Mouse (Mus musculus): ENCODE measurements around the gene Col18a1.

The Col18a1 gene

DNA sequence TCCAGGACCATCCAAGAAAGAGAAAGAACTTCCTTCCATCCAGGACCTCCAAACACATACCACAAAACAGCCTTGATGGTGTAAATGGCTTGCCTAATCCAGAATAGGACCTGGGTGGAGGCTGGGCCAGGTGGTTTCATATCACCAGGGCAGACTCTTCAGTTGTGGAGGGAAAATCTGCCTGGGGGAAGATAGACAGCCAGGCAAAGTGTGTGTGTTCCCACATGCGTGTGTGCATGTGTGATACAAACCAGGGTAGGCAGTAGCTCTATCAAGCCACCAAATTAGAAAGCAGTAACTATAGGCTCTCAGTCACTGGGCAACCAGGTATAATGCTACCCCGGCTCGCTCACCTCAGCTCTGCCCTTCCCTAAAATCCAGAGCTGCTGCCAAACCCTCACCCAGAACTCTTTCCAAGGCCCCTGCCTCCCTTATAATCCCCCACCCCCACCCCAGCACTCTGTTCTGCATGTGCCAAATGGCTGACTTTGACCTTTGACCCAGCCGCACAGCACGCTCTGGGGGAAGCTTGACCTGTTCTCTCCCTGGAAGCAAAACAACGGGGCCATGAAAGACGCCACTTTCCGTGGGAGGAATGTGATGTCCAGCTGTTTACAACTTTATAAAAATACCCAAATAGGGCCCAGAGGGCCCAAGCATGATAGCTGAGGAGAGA lies 158.8 kb downstream of the Col18a1 start:
- peak; percentile 58 to 60 for DNase-seq

GRCm38 (mm10) chr10:77004936-77005335 lies 161.4 kb downstream of the Col18a1 start:
- DNase-seq = peak; percentile 81 to 84
